Mouse (Mus musculus) G1E (cell line): ENCODE measurements at regions not wholly inside any gene's neighbourhood (a gene's known extent, or its start where the extent isn't known, plus 50 kb on each side); places are given as distances from the start of the nearest gene placed in this dataset.

Source experiments
- ATAC-seq: 2 replicates; pipeline ENCODE4 v1.8.0; 2016; ENCODE audit warnings: mild to moderate bottlenecking; ENCODE audit not compliant: insufficient number of reproducible peaks, poor library complexity, low FRiP score, severe bottlenecking; ENCODE audit errors: extremely low read depth
- DNase-seq: peaks from one replicate; pipeline ENCODE4 v3.0.0; 2012; ENCODE audit warnings: low spot score
- H3K27me3 ChIP-seq: 2 replicates; pipeline ENCODE4 v1.6.1; 2012; ENCODE audit warnings: mild to moderate bottlenecking, low read length, inconsistent platforms; ENCODE audit not compliant: insufficient read depth
- H3K36me3 ChIP-seq: replicated peaks from 2 replicates; pipeline ENCODE3; 2012; ENCODE audit warnings: mild to moderate bottlenecking, inconsistent platforms
- H3K4me1 ChIP-seq: 2 replicates; pipeline ENCODE4 v1.6.1; 2012; ENCODE audit warnings: low read depth, low read length, inconsistent platforms, mixed read lengths; ENCODE audit not compliant: insufficient read depth
- H3K4me3 ChIP-seq: 2 replicates; pipeline ENCODE4 v1.5.1; 2012; ENCODE audit warnings: low read depth, mild to moderate bottlenecking, inconsistent platforms, low read length, moderate library complexity, mixed read lengths
- H3K9me3 ChIP-seq: replicated peaks from 2 replicates; pipeline ENCODE4 v1.6.1; 2012; ENCODE audit warnings: inconsistent platforms
- CTCF ChIP-seq: IDR thresholded peaks from 2 replicates; pipeline ENCODE4 v1.5.1; 2012; ENCODE audit warnings: low read depth, low read length, inconsistent platforms, mixed read lengths
- GATA1 ChIP-seq: IDR thresholded peaks from 2 replicates; pipeline ENCODE4 v1.6.1; 2012; ENCODE audit warnings: borderline replicate concordance, low read length, inconsistent platforms, mixed read lengths
- GATA2 ChIP-seq: IDR thresholded peaks from 2 replicates; pipeline ENCODE4 v1.6.1; 2012; ENCODE audit warnings: low read depth, low read length, inconsistent platforms, borderline replicate concordance
- POLR2AphosphoS5 ChIP-seq: IDR thresholded peaks from 2 replicates; pipeline ENCODE4 v1.6.1; 2012; ENCODE audit warnings: low read depth, low read length, inconsistent platforms; ENCODE audit not compliant: insufficient replicate concordance
- TAL1 ChIP-seq: conservative IDR thresholded peaks from 2 replicates; pipeline ENCODE4 v1.6.1; 2012; ENCODE audit warnings: low read depth, low read length, inconsistent platforms, mixed read lengths

DNA sequence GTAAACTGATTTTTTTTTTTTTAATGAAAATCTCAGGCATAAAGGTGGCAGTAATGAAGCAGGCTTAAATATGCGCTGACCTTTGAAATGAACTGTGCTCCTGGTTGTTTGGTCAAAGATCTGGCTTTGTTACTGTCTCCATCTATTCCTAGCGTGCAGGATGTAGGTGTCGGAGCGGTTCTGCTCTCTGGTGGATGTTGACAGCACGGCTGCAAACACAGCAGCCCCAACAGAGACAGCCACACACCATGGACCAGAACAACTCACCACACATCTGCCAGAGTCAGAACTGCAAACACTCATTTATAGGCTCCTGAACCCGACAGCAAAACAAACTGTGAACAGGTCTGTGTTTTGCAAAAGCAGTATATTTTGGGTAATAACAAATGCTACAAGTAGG is 251.1 kb upstream of the Mms22l start:
- ATAC-seq (no peak), DNase-seq (no peak)
- no peaks in the 10 kb centered on the region for H3K27me3 ChIP-seq
- H3K9me3 ChIP-seq = no peaks in the 10 kb centered on the region
- no peak for TF ChIP-seq TAL1
- no peak for TF ChIP-seq GATA1
- no peak for TF ChIP-seq CTCF
- no peak for TF ChIP-seq GATA2
- no peak for TF ChIP-seq POLR2AphosphoS5
- no peaks in the 10 kb centered on the region for H3K36me3 ChIP-seq
- no peak overlapping the region for H3K4me3 ChIP-seq
- no peaks in the 10 kb centered on the region for H3K4me1 ChIP-seq

DNA sequence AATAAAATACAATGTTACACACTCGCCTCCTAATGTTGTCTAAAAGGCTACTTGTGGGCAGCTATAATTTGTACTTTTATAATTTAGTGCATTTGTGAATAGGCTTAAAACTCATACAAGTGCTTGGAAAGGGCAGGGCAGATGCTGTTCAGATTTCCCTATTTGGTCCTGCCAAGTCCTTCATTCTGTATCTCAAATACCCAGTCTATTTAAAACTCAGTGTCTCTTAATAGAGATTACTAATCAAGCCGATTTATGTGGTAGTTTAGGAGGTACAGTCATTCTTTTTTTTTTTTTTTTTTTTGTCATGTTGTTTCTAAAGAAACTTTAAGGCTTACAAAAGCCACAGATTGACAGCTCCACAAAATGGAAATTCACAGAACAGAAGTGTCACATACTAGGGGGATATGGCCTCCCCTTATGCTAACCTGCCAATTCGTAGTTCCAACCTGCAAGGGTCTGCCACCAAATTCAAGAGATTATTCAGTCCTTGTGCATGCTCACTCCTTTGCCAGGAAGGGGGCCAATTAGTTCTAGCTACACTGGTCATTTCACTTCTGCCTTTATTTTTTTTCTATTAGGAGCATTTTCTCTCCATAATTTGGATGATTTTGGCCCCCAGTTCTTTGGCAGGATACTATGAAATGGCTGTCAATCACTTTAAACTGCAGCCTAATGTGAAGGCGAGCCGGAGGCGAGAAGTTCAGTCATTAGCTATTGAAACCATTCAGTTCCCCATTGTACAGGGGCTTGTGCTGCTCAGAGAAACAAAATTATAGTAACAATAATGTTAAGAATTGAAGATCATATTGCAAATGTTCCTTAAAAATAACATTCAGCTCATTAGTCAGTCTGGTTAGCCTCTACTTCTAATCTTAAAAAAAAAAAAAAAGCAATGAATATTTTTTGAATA is 247.9 kb upstream of the Mms22l start:
- no peaks in the 10 kb centered on the region for H3K9me3 ChIP-seq
- H3K36me3 ChIP-seq = no peaks in the 10 kb centered on the region
- no peak overlapping the region for H3K4me3 ChIP-seq
- H3K27me3 ChIP-seq = no peaks in the 10 kb centered on the region
- H3K4me1 ChIP-seq = no peaks in the 10 kb centered on the region
- DNase-seq (no peak), ATAC-seq (no peak)
- no peak for TF ChIP-seq CTCF
- no peak for TF ChIP-seq TAL1
- no peak for TF ChIP-seq GATA1
- TF ChIP-seq GATA2 = no peak
- TF ChIP-seq POLR2AphosphoS5 = no peak

DNA sequence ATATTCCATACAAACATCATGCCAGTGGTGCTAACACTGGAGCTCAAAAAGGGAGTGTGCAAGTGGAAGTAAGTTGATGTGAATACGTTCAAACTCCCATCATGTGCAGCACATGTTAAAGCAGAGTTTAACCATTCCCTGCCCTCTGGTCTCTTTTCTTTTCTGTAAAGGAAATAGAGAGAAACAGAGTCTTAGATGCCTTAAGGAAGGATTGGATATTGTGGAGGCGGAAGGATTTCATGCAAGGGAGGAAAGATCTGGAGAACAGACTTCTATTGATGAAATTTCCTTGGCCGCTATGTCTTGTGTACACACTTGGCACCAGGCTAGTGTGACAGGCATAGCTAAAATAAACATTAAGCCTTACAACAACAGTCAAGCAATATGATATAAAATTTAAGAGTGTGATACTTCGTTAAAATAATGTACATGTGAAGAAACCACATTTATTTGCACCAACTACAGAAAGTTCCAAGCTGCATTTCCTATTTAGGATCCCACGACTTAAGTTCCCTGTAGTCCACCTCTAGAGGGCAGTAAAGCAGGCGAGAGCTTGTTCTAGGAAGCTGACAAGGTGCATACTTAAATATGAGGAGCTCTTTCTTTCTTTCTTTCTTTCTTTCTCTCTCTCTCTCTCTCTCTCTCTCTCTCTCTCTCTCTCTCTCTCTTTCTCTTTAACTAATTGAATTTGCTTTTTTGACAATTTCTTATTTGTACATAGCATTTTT is 246.8 kb upstream of the Mms22l start:
- Histone ChIP-seq H3K4me1 (no peaks in the 10 kb centered on the region), H3K27me3 (no peaks in the 10 kb centered on the region), H3K9me3 (no peaks in the 10 kb centered on the region), H3K36me3 (no peaks in the 10 kb centered on the region), H3K4me3 (no peak overlapping the region)
- TF ChIP-seq POLR2AphosphoS5 = no peak
- peak; percentile 1 for DNase-seq
- ATAC-seq = no peak; the same call in 1 of the 2 replicates

DNA sequence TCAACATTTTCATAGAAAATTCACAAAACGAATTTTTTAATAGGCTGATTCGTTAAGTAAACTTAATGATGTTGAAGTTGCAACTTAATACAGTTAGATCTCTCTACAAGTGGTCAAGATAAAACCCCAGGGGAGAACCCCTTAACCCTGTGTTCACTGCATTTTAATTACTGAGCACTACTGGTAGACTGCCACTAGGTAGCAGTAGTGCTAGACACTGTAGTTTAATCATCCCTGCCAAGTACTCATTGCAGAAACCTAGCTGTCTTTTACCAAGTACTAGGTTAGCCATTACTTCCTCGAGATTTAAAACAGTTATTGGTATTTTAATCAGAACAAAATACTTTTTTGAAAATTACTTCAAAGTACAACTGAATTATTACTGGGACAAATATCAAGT is 218.1 kb upstream of the Mms22l start:
- Histone ChIP-seq H3K36me3 (no peaks in the 10 kb centered on the region), H3K4me1 (no peaks in the 10 kb centered on the region), H3K4me3 (no peak overlapping the region), H3K9me3 (no peaks in the 10 kb centered on the region), H3K27me3 (no peaks in the 10 kb centered on the region)
- TF ChIP-seq GATA1 = no peak
- TF ChIP-seq TAL1 = no peak
- no peak for TF ChIP-seq GATA2
- TF ChIP-seq POLR2AphosphoS5 = no peak
- no peak for TF ChIP-seq CTCF
- DNase-seq = no peak
- no peak; the same call in 1 of the 2 replicates for ATAC-seq
